Mouse (Mus musculus) macrophage (primary cell): ENCODE measurements around the gene Rad51c. TPM values are rescaled to one million over a fixed set of nuclear protein-coding genes. Genes with fewer than 3 reads are reported as not detected.

Experiments
- H3K27ac ChIP-seq: fragments of 350-480 bp; formaldehyde crosslinking; 2 replicates; pipeline ENCODE4 v1.9.0; 2021
- H3K36me3 ChIP-seq: fragments of 350-480 bp; formaldehyde crosslinking; 2 replicates; pipeline ENCODE4 v1.9.0; 2021; ENCODE audit errors: inconsistent target
- H3K4me3 ChIP-seq: fragments of 350-480 bp; formaldehyde crosslinking; 2 replicates; pipeline ENCODE4 v1.9.0; 2021; ENCODE audit errors: inconsistent target
- H3K79me2 ChIP-seq: fragments of 350-480 bp; formaldehyde crosslinking; 2 replicates; pipeline ENCODE4 v1.9.0; 2021; ENCODE audit errors: inconsistent target
- WGBS: methylation state at CpG from one replicate; pipeline ENCODE4 v1.1.7; 2026; ENCODE audit warnings: inconsistent platforms; ENCODE audit not compliant: missing documents; 5-methylcytosine and 5-hydroxymethylcytosine counted together
- polyA plus RNA-seq: library from polyadenylated mRNA; stranded (reverse); fragments of 250-400 nt; gene quantifications from 3 replicates; pipeline ENCODE4 v1.2.4, GENCODE M21; 2018; ENCODE audit warnings: inconsistent platforms

The Rad51c gene
- polyA plus RNA-seq, 1 experiment from 2014 or later: 1.1 TPM

GRCm38 (mm10) chr11:87359262-87359612 lies 45.5 kb downstream of the Rad51c start:
- Histone ChIP-seq H3K4me3 (peak overlapping the region; percentile 10; the same call in 1 of the 2 replicates), H3K27ac (no peak overlapping the region), H3K36me3 (no peaks in the 10 kb centered on the region), H3K79me2 (no peaks in the 10 kb centered on the region)
- WGBS: 9% methylated on average over 10 of the region's 10 CpGs

GRCm38 (mm10) chr11:87358331-87359261 lies 46.2 kb downstream of the Rad51c start, which contains the start of gene Ppm1e:
Gene Ppm1e (minus strand): TSS chr11:87359023.
- 1% methylated on average over 97 of the region's 104 CpGs for WGBS
- Histone ChIP-seq H3K4me3 (peak within 1 kb of the TSS; percentile 11; the same call in 1 of the 2 replicates), H3K79me2 (no peaks in the 10 kb centered on the region), H3K27ac (no peak within 1 kb of the TSS), H3K36me3 (no peaks in the 10 kb centered on the region)

GRCm38 (mm10) chr11:87357317-87358300 lies 47.1 kb downstream of the Rad51c start:
- 6% methylated on average over 31 of the region's 31 CpGs for WGBS
- no peaks in the 10 kb centered on the region for H3K36me3 ChIP-seq
- no peak overlapping the region for H3K27ac ChIP-seq
- no peaks in the 10 kb centered on the region for H3K79me2 ChIP-seq
- peak overlapping the region; percentile 11; the same call in 1 of the 2 replicates for H3K4me3 ChIP-seq

- H3K27ac ChIP-seq: no peak overlapping the region
- no peaks in the 10 kb centered on the region for H3K79me2 ChIP-seq
- H3K36me3 ChIP-seq: no peaks in the 10 kb centered on the region
- WGBS: 91% methylated on average over 1 of the region's 1 CpGs
- no peak overlapping the region for H3K4me3 ChIP-seq
Observed at GRCm38 (mm10) chr11:87354861-87355260, 49.9 kb downstream of the Rad51c start.

- Histone ChIP-seq H3K4me3 (no peak overlapping the region), H3K79me2 (no peaks in the 10 kb centered on the region), H3K36me3 (no peaks in the 10 kb centered on the region), H3K27ac (no peak overlapping the region)
- 84% methylated on average over 7 of the region's 7 CpGs for WGBS
Observed at GRCm38 (mm10) chr11:87353646-87354170, 51.0 kb downstream of the Rad51c start.

Other genes starting within 250 kb of the Rad51c start
- gene Ppm1e, start 45.9 kb downstream of the Rad51c start, polyA plus RNA-seq: 0.21 to 0.52 TPM (median 0.26 TPM) in 3 replicates
- gene Tex14, start 111 bp upstream of the Rad51c start, polyA plus RNA-seq: 0.13 to 0.30 TPM in 2 of 3 replicates, not detected in the other
- gene Gm11492, start 161.7 kb upstream of the Rad51c start, polyA plus RNA-seq: not detected in 3 replicates
- gene Sept4, start 163.9 kb upstream of the Rad51c start, polyA plus RNA-seq: not detected in 3 replicates
- 9.4 to 13.5 TPM (median 12.0 TPM) in 3 replicates for gene Mtmr4, start 187.2 kb upstream of the Rad51c start, polyA plus RNA-seq
- gene Hsf5, start 212.2 kb upstream of the Rad51c start, polyA plus RNA-seq: not detected in 3 replicates